Mouse (Mus musculus) bone marrow macrophage, adult 2 months (primary cell): ENCODE measurements at regions not wholly inside any gene's neighbourhood (a gene's known extent, or its start where the extent isn't known, plus 50 kb on each side); places are given as distances from the start of the nearest gene placed in this dataset.

Experiments used
- CTCF ChIP-seq: IDR thresholded peaks from 2 replicates; pipeline ENCODE4 v1.5.1; 2012; ENCODE audit warnings: low read depth, mild to moderate bottlenecking, low read length, moderate library complexity
- POLR2A ChIP-seq: IDR thresholded peaks from 2 replicates; pipeline ENCODE4 v1.6.1; 2012; ENCODE audit warnings: mild to moderate bottlenecking, low read depth, low read length, borderline replicate concordance

- no peak for TF ChIP-seq CTCF
- TF ChIP-seq POLR2A = no peak
These were observed 142.5 kb upstream of the Atp6ap2 start for GRCm38 (mm10) chrX:12445093-12445492.
